Mouse (Mus musculus): Measurements from ENCODE around the gene Gm20388. TPM values are rescaled to one million over a fixed set of nuclear protein-coding genes. Genes with fewer than 3 reads are reported as not detected.

Gene Gm20388
- polyA plus RNA-seq, 1 experiment from 2014 or later = not detected

GRCm38 (mm10) chr8:122036325-122036724 lies 2125.7 kb downstream of the Gm20388 start:
- Histone ChIP-seq H3K4me3 (replicated peaks; ENCODE audit: low read length) (no peak overlapping the region), H3K27ac (no peak overlapping the region), H3K4me1 (replicated peaks; ENCODE audit: control insufficient read depth, insufficient read depth, low read length) (peaks cover 16% of the 10 kb centered on the region), H3K9me3 (ENCODE audit: control insufficient read depth, low read length) (no peaks in the 10 kb centered on the region), H3K27me3 (ENCODE audit: control insufficient read depth, insufficient read depth, low read length) (no peaks in the 10 kb centered on the region), H3K4me2 (replicated peaks) (no peak overlapping the region), H3K9ac (no peak overlapping the region), H3K36me3 (replicated peaks; ENCODE audit: control insufficient read depth, insufficient read depth) (no peaks in the 10 kb centered on the region)
- DNase-seq (ENCODE audit: low spot score) = no peak
- ATAC-seq (ENCODE audit: low FRiP score) = no peak
- 82% methylated on average over 6 of the region's 6 CpGs for WGBS

DNA sequence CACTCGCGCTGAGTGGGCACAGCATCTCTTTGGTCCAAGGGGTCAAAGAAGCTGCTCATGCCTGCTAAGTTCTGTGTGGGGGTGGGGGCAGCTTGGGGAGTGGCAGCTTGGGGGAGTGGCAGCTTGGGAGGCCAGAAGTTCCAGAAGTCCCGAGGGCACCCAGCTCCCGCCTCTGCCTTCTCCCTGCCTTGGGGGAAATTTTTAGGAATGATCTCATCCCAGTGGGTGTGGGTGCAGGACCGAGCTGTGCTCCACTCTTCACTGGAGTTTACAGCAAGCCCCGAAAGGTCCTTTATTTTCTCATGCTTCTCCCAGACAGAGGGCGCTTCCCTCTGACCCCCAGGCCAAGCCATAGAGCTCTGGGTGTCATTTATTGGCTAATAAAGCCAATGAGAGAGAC lies 2126.6 kb downstream of the Gm20388 start:
- DNase-seq (ENCODE audit: low spot score) (no peak), ATAC-seq (ENCODE audit: low FRiP score) (no peak)
- H3K9me3 ChIP-seq (ENCODE audit: control insufficient read depth, low read length) = no peaks in the 10 kb centered on the region
- no peaks in the 10 kb centered on the region for H3K36me3 ChIP-seq (replicated peaks; ENCODE audit: control insufficient read depth, insufficient read depth)
- H3K27me3 ChIP-seq (ENCODE audit: control insufficient read depth, insufficient read depth, low read length) = no peaks in the 10 kb centered on the region
- H3K4me2 ChIP-seq (replicated peaks) = no peak overlapping the region
- peaks cover 8% of the 10 kb centered on the region for H3K4me1 ChIP-seq (replicated peaks; ENCODE audit: control insufficient read depth, insufficient read depth, low read length)
- no peak overlapping the region for H3K4me3 ChIP-seq (replicated peaks; ENCODE audit: low read length)
- 74% methylated on average over 7 of the region's 7 CpGs for WGBS
- H3K27ac ChIP-seq = no peak overlapping the region
- H3K9ac ChIP-seq = no peak overlapping the region

DNA sequence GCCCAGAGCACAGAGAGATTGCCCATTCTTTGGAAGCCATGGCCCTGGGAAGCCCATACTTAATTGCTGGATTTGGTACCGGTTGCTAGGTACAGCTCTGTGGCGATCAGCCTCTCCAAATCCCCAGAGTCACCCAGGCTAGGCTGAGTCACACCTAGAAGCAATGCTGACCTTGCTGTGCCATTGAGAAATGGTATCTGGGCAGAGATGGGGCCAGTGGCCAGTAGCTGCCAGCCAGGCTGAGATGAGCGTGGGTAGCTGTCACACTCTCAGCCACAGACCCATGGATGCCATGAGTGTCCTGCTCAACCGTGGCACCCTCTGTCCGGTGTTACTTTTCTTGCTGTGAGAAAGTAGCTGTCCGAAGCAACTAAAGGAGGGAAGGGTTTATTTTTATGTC lies 2127.4 kb downstream of the Gm20388 start:
- no peak overlapping the region for H3K27ac ChIP-seq
- ATAC-seq (ENCODE audit: low FRiP score) = no peak
- H3K27me3 ChIP-seq (ENCODE audit: control insufficient read depth, insufficient read depth, low read length) = no peaks in the 10 kb centered on the region
- no peak overlapping the region for H3K4me3 ChIP-seq (replicated peaks; ENCODE audit: low read length)
- H3K9me3 ChIP-seq (ENCODE audit: control insufficient read depth, low read length) = no peaks in the 10 kb centered on the region
- H3K36me3 ChIP-seq (replicated peaks; ENCODE audit: control insufficient read depth, insufficient read depth) = no peaks in the 10 kb centered on the region
- WGBS = 92% methylated on average over 6 of the region's 6 CpGs
- H3K4me2 ChIP-seq (replicated peaks) = no peak overlapping the region
- 0 out of 2 replicates have a peak, but pooled peaks cover 1% of the 10 kb centered on the region for H3K4me1 ChIP-seq (replicated peaks; ENCODE audit: control insufficient read depth, insufficient read depth, low read length)
- no peak overlapping the region for H3K9ac ChIP-seq
- DNase-seq (ENCODE audit: low spot score) = no peak

GRCm38 (mm10) chr8:122039452-122039851 lies 2128.8 kb downstream of the Gm20388 start:
- no peak overlapping the region for H3K4me3 ChIP-seq (replicated peaks; ENCODE audit: low read length)
- no peaks in the 10 kb centered on the region for H3K9me3 ChIP-seq (ENCODE audit: control insufficient read depth, low read length)
- H3K36me3 ChIP-seq (replicated peaks; ENCODE audit: control insufficient read depth, insufficient read depth) = no peaks in the 10 kb centered on the region
- no peak overlapping the region for H3K9ac ChIP-seq
- H3K27ac ChIP-seq = no peak overlapping the region
- WGBS = 83% methylated on average over 4 of the region's 4 CpGs
- no peak overlapping the region for H3K4me2 ChIP-seq (replicated peaks)
- no peaks in the 10 kb centered on the region for H3K4me1 ChIP-seq (replicated peaks; ENCODE audit: control insufficient read depth, insufficient read depth, low read length)
- no peak for ATAC-seq (ENCODE audit: low FRiP score)
- DNase-seq (ENCODE audit: low spot score) = no peak
- no peaks in the 10 kb centered on the region for H3K27me3 ChIP-seq (ENCODE audit: control insufficient read depth, insufficient read depth, low read length)

- Histone ChIP-seq H3K4me2 (replicated peaks) (no peak overlapping the region), H3K4me1 (replicated peaks; ENCODE audit: control insufficient read depth, insufficient read depth, low read length) (no peaks in the 10 kb centered on the region), H3K27me3 (ENCODE audit: control insufficient read depth, insufficient read depth, low read length) (no peaks in the 10 kb centered on the region; the same call in 1 of the 2 replicates), H3K27ac (no peak overlapping the region), H3K4me3 (replicated peaks; ENCODE audit: low read length) (no peak overlapping the region), H3K36me3 (replicated peaks; ENCODE audit: control insufficient read depth, insufficient read depth) (no peaks in the 10 kb centered on the region), H3K9ac (no peak overlapping the region), H3K9me3 (ENCODE audit: control insufficient read depth, low read length) (no peaks in the 10 kb centered on the region)
- ATAC-seq (ENCODE audit: low FRiP score) = no peak
- DNase-seq (ENCODE audit: low spot score) = peak; percentile 44
- WGBS = 61% methylated on average over 15 of the region's 15 CpGs
Observed at GRCm38 (mm10) chr8:122047206-122047870, 2136.7 kb downstream of the Gm20388 start.

DNA sequence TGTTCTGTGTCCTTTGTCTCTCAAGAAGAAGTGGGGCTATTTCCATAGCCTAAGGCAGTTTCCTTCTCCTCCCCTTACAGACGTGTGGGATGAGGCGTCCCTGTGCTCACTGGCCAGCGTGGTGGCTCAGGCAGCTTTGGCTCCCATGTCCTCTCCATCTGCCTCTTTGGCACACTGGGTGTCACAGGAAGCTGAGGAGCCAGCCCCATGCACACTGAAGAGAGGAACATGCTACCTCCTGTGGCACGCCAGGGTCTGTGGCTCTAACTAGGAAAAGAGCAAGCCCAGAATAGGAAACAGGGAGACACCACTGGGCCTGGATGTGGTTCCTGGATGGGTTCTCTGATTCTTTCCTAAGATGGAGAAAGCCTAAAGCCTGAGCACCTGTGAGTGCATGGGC lies 2138.6 kb downstream of the Gm20388 start:
- Histone ChIP-seq H3K9ac (no peak overlapping the region), H3K4me3 (replicated peaks; ENCODE audit: low read length) (no peak overlapping the region), H3K27ac (no peak overlapping the region), H3K27me3 (ENCODE audit: control insufficient read depth, insufficient read depth, low read length) (no peaks in the 10 kb centered on the region; the same call in 1 of the 2 replicates), H3K36me3 (replicated peaks; ENCODE audit: control insufficient read depth, insufficient read depth) (no peaks in the 10 kb centered on the region), H3K4me2 (replicated peaks) (no peak overlapping the region), H3K9me3 (ENCODE audit: control insufficient read depth, low read length) (no peaks in the 10 kb centered on the region), H3K4me1 (replicated peaks; ENCODE audit: control insufficient read depth, insufficient read depth, low read length) (no peaks in the 10 kb centered on the region)
- no peak for DNase-seq (ENCODE audit: low spot score)
- no peak for ATAC-seq (ENCODE audit: low FRiP score)
- 89% methylated on average over 4 of the region's 4 CpGs for WGBS

DNA sequence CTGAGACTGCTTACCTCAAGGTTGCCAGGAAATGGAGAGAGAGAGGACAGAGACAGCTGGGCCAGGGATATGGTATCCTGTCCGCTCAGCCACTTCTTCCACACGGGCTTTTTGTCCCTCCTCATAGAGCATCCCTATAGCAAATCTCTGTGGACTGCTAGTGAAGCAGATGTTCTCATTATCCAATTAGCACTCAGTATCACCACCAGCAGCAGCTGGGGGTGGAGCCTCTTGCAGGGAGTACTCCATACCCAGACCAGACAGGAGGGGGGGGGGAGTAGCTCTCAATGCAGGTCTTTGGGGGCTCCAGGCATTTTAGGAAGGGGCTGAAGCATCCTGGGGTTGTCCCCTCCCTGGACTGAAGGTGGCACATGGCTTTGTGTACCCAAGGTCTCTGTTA lies 2139.3 kb downstream of the Gm20388 start:
- Histone ChIP-seq H3K9ac (no peak overlapping the region), H3K4me2 (replicated peaks) (no peak overlapping the region), H3K27ac (no peak overlapping the region), H3K27me3 (ENCODE audit: control insufficient read depth, insufficient read depth, low read length) (no peaks in the 10 kb centered on the region), H3K4me3 (replicated peaks; ENCODE audit: low read length) (no peak overlapping the region), H3K4me1 (replicated peaks; ENCODE audit: control insufficient read depth, insufficient read depth, low read length) (peaks cover 5% of the 10 kb centered on the region; the same call in 1 of the 2 replicates), H3K36me3 (replicated peaks; ENCODE audit: control insufficient read depth, insufficient read depth) (no peaks in the 10 kb centered on the region), H3K9me3 (ENCODE audit: control insufficient read depth, low read length) (no peaks in the 10 kb centered on the region)
- 54% methylated on average over 2 of the region's 2 CpGs for WGBS
- no peak for DNase-seq (ENCODE audit: low spot score)
- peak; percentile 43; the same call in 1 of the 2 replicates for ATAC-seq (ENCODE audit: low FRiP score)

- Histone ChIP-seq H3K4me1 (replicated peaks; ENCODE audit: control insufficient read depth, insufficient read depth, low read length) (peaks cover 6% of the 10 kb centered on the region; the same call in 1 of the 2 replicates), H3K9ac (no peak overlapping the region), H3K36me3 (replicated peaks; ENCODE audit: control insufficient read depth, insufficient read depth) (no peaks in the 10 kb centered on the region), H3K9me3 (ENCODE audit: control insufficient read depth, low read length) (no peaks in the 10 kb centered on the region), H3K4me3 (replicated peaks; ENCODE audit: low read length) (no peak overlapping the region), H3K4me2 (replicated peaks) (no peak overlapping the region), H3K27me3 (ENCODE audit: control insufficient read depth, insufficient read depth, low read length) (no peaks in the 10 kb centered on the region), H3K27ac (no peak overlapping the region)
- no peak for DNase-seq (ENCODE audit: low spot score)
- ATAC-seq (ENCODE audit: low FRiP score) = no peak
- 85% methylated on average over 9 of the region's 9 CpGs for WGBS
Observed at GRCm38 (mm10) chr8:122050620-122051019, 2140.0 kb downstream of the Gm20388 start.

GRCm38 (mm10) chr8:122055321-122055720 lies 2144.7 kb downstream of the Gm20388 start:
- no peak for DNase-seq (ENCODE audit: low spot score)
- Histone ChIP-seq H3K4me1 (replicated peaks; ENCODE audit: control insufficient read depth, insufficient read depth, low read length) (peaks cover 6% of the 10 kb centered on the region; the same call in 1 of the 2 replicates), H3K9ac (no peak overlapping the region), H3K4me2 (replicated peaks) (no peak overlapping the region), H3K36me3 (replicated peaks; ENCODE audit: control insufficient read depth, insufficient read depth) (no peaks in the 10 kb centered on the region), H3K27ac (no peak overlapping the region), H3K4me3 (replicated peaks; ENCODE audit: low read length) (no peak overlapping the region), H3K9me3 (ENCODE audit: control insufficient read depth, low read length) (no peaks in the 10 kb centered on the region), H3K27me3 (ENCODE audit: control insufficient read depth, insufficient read depth, low read length) (no peaks in the 10 kb centered on the region)
- 47% methylated on average over 10 of the region's 10 CpGs for WGBS
- ATAC-seq (ENCODE audit: low FRiP score) = no peak

DNA sequence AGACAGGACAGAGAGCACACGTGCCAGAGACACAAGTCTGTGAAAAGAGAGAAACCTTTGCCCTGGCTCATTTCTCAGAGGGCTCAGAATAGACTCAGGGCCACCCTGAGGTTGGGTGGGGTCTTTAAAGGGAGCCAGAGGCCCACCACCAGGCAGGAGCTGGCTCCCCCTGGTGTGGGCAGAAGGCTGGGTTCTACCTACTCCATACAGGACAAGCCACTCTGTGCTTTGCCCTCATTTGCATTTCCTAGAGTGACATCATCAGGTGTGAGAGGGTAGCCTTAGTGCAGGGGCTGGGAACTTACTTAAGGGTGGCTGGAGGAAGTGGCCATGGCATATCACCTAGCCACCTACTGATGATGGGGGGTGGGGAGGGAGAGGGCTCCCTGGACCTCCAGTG lies 2145.5 kb downstream of the Gm20388 start:
- H3K4me3 ChIP-seq (replicated peaks; ENCODE audit: low read length) = no peak overlapping the region
- H3K4me1 ChIP-seq (replicated peaks; ENCODE audit: control insufficient read depth, insufficient read depth, low read length) = peaks cover 6% of the 10 kb centered on the region; the same call in 1 of the 2 replicates
- no peak for ATAC-seq (ENCODE audit: low FRiP score)
- no peak overlapping the region for H3K27ac ChIP-seq
- H3K27me3 ChIP-seq (ENCODE audit: control insufficient read depth, insufficient read depth, low read length) = no peaks in the 10 kb centered on the region
- no peaks in the 10 kb centered on the region for H3K36me3 ChIP-seq (replicated peaks; ENCODE audit: control insufficient read depth, insufficient read depth)
- 32% methylated on average over 1 of the region's 1 CpGs for WGBS
- no peak overlapping the region for H3K9ac ChIP-seq
- DNase-seq (ENCODE audit: low spot score) = no peak
- no peak overlapping the region for H3K4me2 ChIP-seq (replicated peaks)
- no peaks in the 10 kb centered on the region for H3K9me3 ChIP-seq (ENCODE audit: control insufficient read depth, low read length)
